Mouse (Mus musculus) neural tube, embryonic 13.5 days (tissue): ENCODE measurements around the gene Gm47841. TPM values are rescaled to one million over a fixed set of nuclear protein-coding genes. Genes with fewer than 3 reads are reported as not detected.

Experiments
- ATAC-seq: fragments of 200-750 bp; cut with Nextera tagmentation; 2 replicates; pipeline ENCODE4 v1.8.0; 2017; ENCODE audit warnings: low read depth, mild to moderate bottlenecking, moderate TSS enrichment, moderate library complexity
- H3K27ac ChIP-seq: fragments of 300-500 bp; sonication (generic); replicated peaks from 2 replicates; pipeline ENCODE4 v1.5.1; 2015; ENCODE audit warnings: moderate library complexity, mild to moderate bottlenecking, inconsistent platforms
- H3K27me3 ChIP-seq: fragments of 300-500 bp; sonication (generic); 2 replicates; pipeline ENCODE4 v1.6.1; 2015; ENCODE audit warnings: mild to moderate bottlenecking, inconsistent platforms
- H3K36me3 ChIP-seq: fragments of 300-500 bp; sonication (generic); 2 replicates; pipeline ENCODE4 v1.6.1; 2015; ENCODE audit warnings: mild to moderate bottlenecking, inconsistent platforms
- H3K4me1 ChIP-seq: fragments of 300-500 bp; sonication (generic); replicated peaks from 2 replicates; pipeline ENCODE4 v1.6.1; 2015; ENCODE audit warnings: inconsistent platforms
- H3K4me2 ChIP-seq: fragments of 300-500 bp; sonication (generic); 2 replicates; pipeline ENCODE4 v1.6.1; 2015; ENCODE audit warnings: inconsistent platforms, mild to moderate bottlenecking, moderate library complexity
- H3K4me3 ChIP-seq: fragments of 300-500 bp; sonication (generic); 2 replicates; pipeline ENCODE4 v1.5.1; 2015; ENCODE audit warnings: mild to moderate bottlenecking, inconsistent platforms
- H3K9ac ChIP-seq: fragments of 300-500 bp; sonication (generic); 2 replicates; pipeline ENCODE4 v1.6.1; 2015; ENCODE audit warnings: moderate library complexity, mild to moderate bottlenecking, inconsistent platforms
- H3K9me3 ChIP-seq: fragments of 300-500 bp; sonication (generic); 2 replicates; pipeline ENCODE4 v1.6.1; 2016; ENCODE audit warnings: inconsistent platforms
- WGBS: fragments of 180-500 bp; shearing (Covaris S2); methylation state at CpG from one replicate; pipeline ENCODE4 v1.1.7; 2015; 5-methylcytosine and 5-hydroxymethylcytosine counted together
- polyA plus RNA-seq: library from polyadenylated mRNA; unstranded; fragments of >200 nt; fragmentation: Nextera tagmentation; extraction: Ambion mirVana; gene quantifications from 2 replicates; pipeline ENCODE4 v1.2.1, GENCODE M21; 2015

Gm47841 gene
- polyA plus RNA-seq, 1 experiment from 2014 or later, result not detected

DNA sequence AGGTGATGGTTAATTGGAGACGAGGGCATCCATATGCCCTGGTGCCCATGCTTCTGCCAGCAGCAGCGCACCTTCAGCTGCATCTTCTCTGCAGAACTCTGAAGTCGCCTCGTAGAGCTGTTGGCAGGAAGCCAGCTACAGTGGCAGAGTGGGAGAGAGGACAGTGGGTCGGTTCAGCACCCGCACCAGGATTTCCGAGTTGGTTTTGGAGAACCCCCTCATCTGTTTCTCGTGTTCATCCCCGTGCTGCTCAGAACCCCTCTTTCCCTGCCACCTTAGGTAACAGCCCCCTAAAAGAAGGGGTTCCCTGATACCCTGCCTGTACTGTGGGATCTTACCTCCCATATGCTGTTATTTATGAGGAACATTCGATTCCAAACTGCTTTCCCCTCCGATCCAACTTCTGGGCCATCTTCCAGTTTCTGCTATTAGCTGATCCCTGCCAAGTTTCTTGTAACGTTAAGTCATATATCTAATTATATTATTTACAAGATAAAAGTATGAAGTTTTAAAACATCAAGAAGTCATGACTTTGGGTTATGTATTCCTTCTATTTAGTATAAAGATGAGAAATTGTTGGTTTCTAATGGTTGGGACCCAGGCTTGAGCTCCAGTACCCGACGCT, 38.7 kb downstream of the Gm47841 start:
- ATAC-seq, result no peak
- Histone ChIP-seq H3K9ac (no peak overlapping the region), H3K27ac (no peak overlapping the region), H3K4me1 (peaks cover 10% of the 10 kb centered on the region), H3K4me3 (no peak overlapping the region), H3K9me3 (no peaks in the 10 kb centered on the region), H3K4me2 (no peak overlapping the region), H3K27me3 (0 out of 2 replicates have a peak, but pooled peaks cover 6% of the 10 kb centered on the region), H3K36me3 (peaks cover 46% of the 10 kb centered on the region)
- WGBS, result 86% methylated on average over 14 of the region's 14 CpGs

DNA sequence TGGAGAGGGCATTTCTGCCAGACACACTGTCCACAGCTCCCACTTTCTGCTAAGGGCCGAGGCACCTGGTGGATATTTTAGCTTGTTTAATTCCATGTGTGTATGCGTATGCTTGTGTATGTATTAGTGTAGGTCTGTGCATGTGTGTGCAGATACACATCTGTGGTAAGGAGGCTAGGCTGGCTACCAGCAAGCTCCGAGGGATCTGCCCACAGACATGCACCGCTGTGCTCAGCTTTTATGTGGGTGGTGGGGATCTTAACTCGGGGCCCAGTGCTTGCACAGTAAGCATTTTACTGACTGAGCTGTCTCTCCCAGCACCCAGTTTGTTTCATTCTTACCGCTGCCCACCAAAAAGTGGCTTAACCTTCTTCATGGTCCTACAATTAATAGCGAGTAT, 40.0 kb downstream of the Gm47841 start:
- Histone ChIP-seq H3K27me3 (0 out of 2 replicates have a peak, but pooled peaks cover 6% of the 10 kb centered on the region), H3K9me3 (no peaks in the 10 kb centered on the region), H3K36me3 (peaks cover 42% of the 10 kb centered on the region), H3K9ac (peak overlapping the region; percentile 38; the same call in 1 of the 2 replicates), H3K4me1 (peaks cover 10% of the 10 kb centered on the region), H3K4me2 (peak overlapping the region; percentile 55; the same call in 1 of the 2 replicates), H3K27ac (no peak overlapping the region), H3K4me3 (no peak overlapping the region)
- 76% methylated on average over 7 of the region's 7 CpGs for WGBS
- no peak for ATAC-seq

DNA sequence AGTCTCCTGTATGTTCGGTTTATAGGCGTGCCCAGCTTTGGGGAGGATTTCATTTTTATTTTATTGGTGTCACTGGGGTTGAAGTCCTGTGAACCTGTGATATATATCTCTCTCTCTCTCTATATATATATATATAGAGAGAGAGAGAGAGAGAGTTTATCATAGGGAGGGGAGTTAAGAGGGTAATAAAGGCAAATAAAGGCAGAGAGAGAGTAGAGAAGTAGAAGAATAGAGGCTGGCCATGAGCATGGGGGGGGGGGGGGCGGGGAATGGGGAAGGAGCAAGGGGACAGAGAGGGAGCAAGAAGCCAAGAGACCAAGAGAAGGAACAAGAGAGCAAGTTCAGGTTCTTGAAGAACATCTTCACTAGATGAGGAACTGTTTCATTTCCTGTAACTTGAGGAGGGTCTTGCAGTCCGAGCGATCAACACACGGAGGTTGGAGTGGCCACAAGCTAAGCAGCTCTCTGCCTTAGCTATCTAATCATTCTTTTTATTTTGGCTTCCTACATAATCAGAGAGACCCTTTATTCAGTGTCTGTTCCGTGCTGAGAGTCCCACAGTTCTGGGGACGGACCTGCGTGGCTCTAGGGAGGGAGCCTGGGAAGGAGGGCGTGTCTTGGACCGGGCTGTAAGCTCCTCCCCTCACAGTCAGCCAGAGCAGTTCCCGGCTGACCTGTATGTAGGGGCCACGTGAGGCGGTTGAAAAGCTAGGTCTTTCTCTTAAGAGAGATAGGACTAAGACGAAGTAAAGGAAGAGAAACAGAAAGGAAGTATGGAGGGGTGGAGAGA, 40.8 kb downstream of the Gm47841 start:
- H3K27ac ChIP-seq, result no peak overlapping the region
- peak overlapping the region; percentile 38; the same call in 1 of the 2 replicates for H3K9ac ChIP-seq
- H3K27me3 ChIP-seq, result 0 out of 2 replicates have a peak, but pooled peaks cover 6% of the 10 kb centered on the region
- H3K4me2 ChIP-seq, result peak overlapping the region; percentile 55
- WGBS, result 12% methylated on average over 14 of the region's 15 CpGs
- H3K9me3 ChIP-seq, result no peaks in the 10 kb centered on the region
- peaks cover 41% of the 10 kb centered on the region for H3K36me3 ChIP-seq
- H3K4me3 ChIP-seq, result peak overlapping the region; percentile 33
- peak; percentile 75; the same call in 1 of the 2 replicates for ATAC-seq
- H3K4me1 ChIP-seq, result peaks cover 10% of the 10 kb centered on the region

DNA sequence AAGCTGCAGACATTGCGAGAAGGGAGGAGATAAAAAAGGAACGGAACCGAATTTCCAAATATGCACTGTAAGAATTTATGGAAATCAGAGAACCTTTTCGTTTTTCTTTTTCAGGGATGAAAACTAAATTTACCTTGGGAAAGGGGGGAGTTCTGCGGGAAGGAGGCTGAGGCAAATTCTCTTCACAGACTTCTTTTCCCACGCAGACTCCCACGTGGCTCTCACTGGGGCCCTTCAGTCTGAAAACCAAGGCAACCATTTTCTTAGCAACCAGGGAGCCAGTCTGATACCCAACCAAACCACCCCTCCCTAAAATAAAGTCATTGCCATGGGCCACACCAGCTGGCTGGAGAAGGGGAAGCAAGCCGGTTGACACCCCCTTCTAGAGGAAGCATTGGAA, 41.5 kb downstream of the Gm47841 start:
- H3K36me3 ChIP-seq, result peaks cover 34% of the 10 kb centered on the region
- H3K4me2 ChIP-seq, result no peak overlapping the region
- H3K27me3 ChIP-seq, result 0 out of 2 replicates have a peak, but pooled peaks cover 6% of the 10 kb centered on the region
- H3K27ac ChIP-seq, result no peak overlapping the region
- no peak for ATAC-seq
- no peak overlapping the region for H3K4me3 ChIP-seq
- H3K9ac ChIP-seq, result no peak overlapping the region
- peaks cover 10% of the 10 kb centered on the region for H3K4me1 ChIP-seq
- WGBS, result 79% methylated on average over 8 of the region's 8 CpGs
- no peaks in the 10 kb centered on the region for H3K9me3 ChIP-seq

DNA sequence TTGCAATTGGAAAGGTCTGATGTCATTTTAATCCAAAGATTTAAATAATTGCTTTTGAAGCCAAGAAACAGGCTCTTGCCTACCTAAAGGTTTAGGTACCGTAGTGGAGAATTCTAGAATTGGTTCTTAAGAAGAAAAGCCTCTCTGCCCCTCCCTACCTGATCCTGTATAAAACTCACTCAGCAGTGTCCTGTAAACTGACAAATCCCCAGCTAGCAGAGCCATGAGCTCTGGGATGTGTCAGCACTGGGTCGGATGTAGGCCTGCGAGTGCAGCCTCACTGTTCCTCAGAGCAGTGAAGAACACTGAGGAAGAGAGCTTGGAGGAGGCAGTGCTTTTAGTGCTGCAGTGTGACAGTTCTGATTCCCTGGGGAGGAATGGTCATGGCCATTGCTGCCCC, 42.7 kb downstream of the Gm47841 start:
- 75% methylated on average over 3 of the region's 3 CpGs for WGBS
- Histone ChIP-seq H3K4me2 (no peak overlapping the region), H3K27me3 (0 out of 2 replicates have a peak, but pooled peaks cover 6% of the 10 kb centered on the region), H3K4me1 (peaks cover 10% of the 10 kb centered on the region), H3K9ac (no peak overlapping the region), H3K27ac (no peak overlapping the region), H3K4me3 (no peak overlapping the region), H3K9me3 (no peaks in the 10 kb centered on the region), H3K36me3 (peaks cover 27% of the 10 kb centered on the region)
- no peak for ATAC-seq

DNA sequence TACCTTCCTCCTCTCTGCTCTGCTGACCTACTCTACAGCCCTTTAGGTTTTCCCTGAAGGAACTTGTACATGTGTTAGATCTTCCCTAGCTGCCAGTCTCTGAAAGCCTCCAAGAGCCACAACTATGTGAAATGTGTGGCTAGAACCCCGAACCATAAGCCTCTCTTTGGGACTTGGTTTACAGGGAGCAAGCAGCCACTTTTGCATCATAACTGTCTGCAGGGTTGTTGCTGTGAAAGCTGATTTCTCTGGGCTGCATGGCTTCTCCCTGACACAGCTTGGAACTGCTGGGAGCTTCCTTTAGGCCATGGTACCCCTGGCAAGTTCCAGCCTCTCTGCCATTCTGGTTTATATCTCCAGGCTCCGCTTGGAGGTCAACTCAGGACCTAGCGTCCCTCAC, 44.7 kb downstream of the Gm47841 start:
- no peak overlapping the region for H3K4me2 ChIP-seq
- H3K4me1 ChIP-seq, result peaks cover 10% of the 10 kb centered on the region
- no peak overlapping the region for H3K4me3 ChIP-seq
- 93% methylated on average over 3 of the region's 3 CpGs for WGBS
- ATAC-seq, result no peak
- no peak overlapping the region for H3K27ac ChIP-seq
- H3K9ac ChIP-seq, result no peak overlapping the region
- no peaks in the 10 kb centered on the region for H3K9me3 ChIP-seq
- peaks cover 25% of the 10 kb centered on the region for H3K36me3 ChIP-seq
- 0 out of 2 replicates have a peak, but pooled peaks cover 6% of the 10 kb centered on the region for H3K27me3 ChIP-seq

DNA sequence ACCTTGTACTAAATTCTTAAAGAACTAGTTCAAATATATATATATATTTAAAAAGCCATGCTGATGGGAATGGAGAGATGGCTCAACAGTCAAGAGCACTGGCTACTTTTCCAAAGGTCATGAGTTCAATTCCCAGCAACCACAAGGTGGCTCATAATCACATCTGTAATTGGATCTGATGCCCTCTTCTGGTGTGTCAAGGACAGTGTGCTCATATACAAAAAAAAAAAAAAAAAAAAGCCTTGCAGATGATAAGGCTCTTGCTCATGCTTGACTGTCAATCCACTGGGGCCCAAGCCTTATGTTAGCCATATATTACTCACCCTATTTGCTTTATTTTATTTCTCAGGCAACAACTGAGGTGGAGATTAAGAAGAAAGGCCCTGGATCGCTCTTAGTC, 45.5 kb downstream of the Gm47841 start:
- no peak overlapping the region for H3K9ac ChIP-seq
- H3K36me3 ChIP-seq, result peaks cover 25% of the 10 kb centered on the region
- no peak overlapping the region for H3K27ac ChIP-seq
- ATAC-seq, result no peak
- WGBS, result 97% methylated on average over 1 of the region's 1 CpGs
- 0 out of 2 replicates have a peak, but pooled peaks cover 2% of the 10 kb centered on the region for H3K27me3 ChIP-seq
- H3K9me3 ChIP-seq, result no peaks in the 10 kb centered on the region
- peaks cover 5% of the 10 kb centered on the region for H3K4me1 ChIP-seq
- H3K4me3 ChIP-seq, result no peak overlapping the region
- H3K4me2 ChIP-seq, result no peak overlapping the region

DNA sequence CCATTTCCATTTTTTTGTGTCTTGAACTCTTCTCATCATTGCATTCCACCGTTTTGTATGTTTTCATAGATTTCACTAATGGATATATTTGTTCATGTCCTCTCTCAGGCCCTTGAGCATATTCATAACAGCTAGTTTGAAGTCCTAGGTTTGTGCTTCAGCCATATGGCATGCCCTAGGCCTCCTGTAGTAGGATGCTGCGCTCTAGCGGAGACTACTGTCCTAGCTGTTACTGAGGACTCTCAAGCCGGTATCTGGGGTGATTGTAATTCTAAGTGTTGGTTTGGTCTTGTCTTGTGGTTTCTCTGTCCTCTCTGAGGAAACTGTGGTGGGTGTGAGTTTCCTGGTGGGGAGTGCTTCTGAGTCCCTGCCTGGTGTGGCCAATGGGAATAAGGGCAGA, 50.1 kb downstream of the Gm47841 start:
- H3K4me3 ChIP-seq, result no peak overlapping the region
- H3K4me1 ChIP-seq, result no peaks in the 10 kb centered on the region
- H3K9ac ChIP-seq, result 0 out of 2 replicates have a peak overlapping the region, but pooled peaks have one; percentile 17
- H3K36me3 ChIP-seq, result peaks cover 9% of the 10 kb centered on the region
- H3K9me3 ChIP-seq, result no peaks in the 10 kb centered on the region
- no peak overlapping the region for H3K4me2 ChIP-seq
- 38% methylated on average over 4 of the region's 4 CpGs for WGBS
- 0 out of 2 replicates have a peak, but pooled peaks have one; percentile 50 for ATAC-seq
- H3K27ac ChIP-seq, result no peak overlapping the region
- no peaks in the 10 kb centered on the region for H3K27me3 ChIP-seq

Other genes starting within 250 kb of the Gm47841 start
- gene Scn8a, start 177.5 kb downstream of the Gm47841 start, polyA plus RNA-seq, result 17.6 and 18.2 TPM in 2 replicates
- gene Fignl2, start 31.2 kb upstream of the Gm47841 start, polyA plus RNA-seq, result 0.17 and 0.18 TPM in 2 replicates
- gene Ankrd33, start 68.4 kb upstream of the Gm47841 start, polyA plus RNA-seq, result not detected in 2 replicates
- gene Acvrl1, start 81.1 kb upstream of the Gm47841 start, polyA plus RNA-seq, result 8.1 and 9.0 TPM in 2 replicates
- gene Acvr1b, start 126.7 kb upstream of the Gm47841 start, polyA plus RNA-seq, result 18.0 and 18.8 TPM in 2 replicates
- gene Grasp, start 176.8 kb upstream of the Gm47841 start, polyA plus RNA-seq, result 4.4 and 4.8 TPM in 2 replicates
- 6.4 and 7.6 TPM in 2 replicates for gene Nr4a1, start 206.9 kb upstream of the Gm47841 start, polyA plus RNA-seq
- gene Atg101, start 236.9 kb upstream of the Gm47841 start, polyA plus RNA-seq, result 77.9 and 84.7 TPM in 2 replicates
- gene 6030408B16Rik, start 245.8 kb upstream of the Gm47841 start, polyA plus RNA-seq, result 0.43 and 0.60 TPM in 2 replicates